Mouse (Mus musculus) MEL (cell line): ENCODE results near the gene Tmem232.

Experiments
- BHLHE40 ChIP-seq: IDR thresholded peaks from 2 replicates; pipeline ENCODE4 v1.6.1; 2012; ENCODE audit warnings: low read depth, mild to moderate bottlenecking, inconsistent platforms, low read length, improper control_type of control experiment, borderline replicate concordance
- CHD2 ChIP-seq: IDR thresholded peaks from 2 replicates; pipeline ENCODE4 v1.6.1; 2011; ENCODE audit warnings: low read length, improper control_type of control experiment
- CTCF ChIP-seq, 3 experiments: IDR thresholded peaks in 2 of 3; conservative IDR thresholded peaks in 1 of 3; 2 replicates each; pipeline ENCODE4 v1.5.1; 2011 to 2012; ENCODE audit warnings: low read length in 3 of 3, low read depth in 2 of 3, mild to moderate bottlenecking in 2 of 3, improper control_type of control experiment in 1 of 3, inconsistent platforms in 1 of 3, mixed read lengths in 1 of 3, moderate library complexity in 1 of 3; ENCODE audit not compliant: control insufficient read depth in 1 of 3, insufficient read depth in 1 of 3, poor library complexity in 1 of 3, severe bottlenecking in 1 of 3
- E2F4 ChIP-seq: IDR thresholded peaks from 2 replicates; pipeline ENCODE4 v1.6.1; 2011; ENCODE audit warnings: low read depth, low read length, improper control_type of control experiment, borderline replicate concordance
- EP300 ChIP-seq, 2 experiments: IDR thresholded peaks; 2 replicates each; pipeline ENCODE4 v1.6.1; 2011; ENCODE audit warnings: improper control_type of control experiment in 2 of 2, low read length in 2 of 2, low read depth in 1 of 2, mild to moderate bottlenecking in 1 of 2
- ETS1 ChIP-seq: IDR thresholded peaks from 2 replicates; pipeline ENCODE4 v1.6.1; 2012; ENCODE audit warnings: low read depth, mild to moderate bottlenecking, inconsistent platforms, low read length, improper control_type of control experiment, moderate library complexity
- KAT2A ChIP-seq: conservative IDR thresholded peaks from 2 replicates; pipeline ENCODE4 v1.6.1; 2012; ENCODE audit warnings: low read depth, low read length, improper control_type of control experiment, inconsistent platforms
- MAX ChIP-seq: IDR thresholded peaks from 2 replicates; pipeline ENCODE4 v1.6.1; 2011; ENCODE audit warnings: low read length, improper control_type of control experiment
- RAD21 ChIP-seq: IDR thresholded peaks from 2 replicates; pipeline ENCODE4 v1.6.1; 2011; ENCODE audit warnings: mild to moderate bottlenecking, low read depth, low read length, improper control_type of control experiment
- TAL1 ChIP-seq: IDR thresholded peaks from 2 replicates; pipeline ENCODE4 v1.6.1; 2012; ENCODE audit warnings: mild to moderate bottlenecking, inconsistent platforms, low read length, moderate library complexity, mixed read lengths
- TBP ChIP-seq: IDR thresholded peaks from 2 replicates; pipeline ENCODE4 v1.8.0; 2011; ENCODE audit warnings: low read depth, low read length, improper control_type of control experiment
- USF1 ChIP-seq: IDR thresholded peaks from 2 replicates; pipeline ENCODE4 v1.6.1; 2014; ENCODE audit warnings: low read depth, mild to moderate bottlenecking, inconsistent platforms, low read length, improper control_type of control experiment, moderate library complexity
- ZKSCAN1 ChIP-seq: IDR thresholded peaks from 2 replicates; pipeline ENCODE4 v1.6.1; 2012; ENCODE audit warnings: low read depth, mild to moderate bottlenecking, inconsistent platforms, low read length, improper control_type of control experiment, moderate library complexity
- ZMIZ1 ChIP-seq: IDR thresholded peaks from 2 replicates; pipeline ENCODE4 v1.6.1; 2012; ENCODE audit warnings: low read depth, mild to moderate bottlenecking, inconsistent platforms, low read length, improper control_type of control experiment, moderate library complexity

DNA sequence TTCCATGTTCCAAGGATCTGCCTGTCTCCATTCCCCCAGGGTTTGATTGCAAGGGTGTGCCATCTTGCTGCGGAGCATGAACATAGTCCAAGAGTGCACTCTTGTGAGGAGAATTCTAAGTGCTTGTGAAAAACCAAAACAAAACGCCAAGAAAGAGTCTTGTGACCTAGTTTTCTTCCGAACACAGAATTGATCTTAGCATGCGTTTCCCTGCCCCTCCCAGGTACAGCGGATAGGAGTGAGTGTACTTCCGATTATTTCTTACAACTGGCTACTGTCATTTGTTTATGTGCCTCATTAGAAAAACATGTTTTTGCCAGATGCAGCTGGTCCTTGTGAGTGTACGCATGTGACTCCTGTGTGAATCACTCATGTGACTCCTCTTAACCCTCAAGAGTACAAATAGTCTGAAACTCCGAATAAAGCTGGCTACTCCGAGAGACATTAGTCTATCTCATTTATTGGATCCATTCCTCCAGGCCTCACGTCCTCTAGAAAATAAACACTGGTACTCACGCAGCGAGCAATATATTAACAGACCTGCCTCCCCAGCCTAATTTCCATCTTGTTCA, 11.9 kb upstream of the Tmem232 start:
- TF ChIP-seq CHD2 (no peak), CTCF (IDR thresholded peaks at IDR 0.05 in 2 of 3, conservative IDR thresholded peaks at IDR 0.05 in 1 of 3; ENCODE audit: control insufficient read depth in 1 of 3, insufficient read depth in 1 of 3, low read depth in 2 of 3, low read length in 3 of 3, poor library complexity in 1 of 3, severe bottlenecking in 1 of 3) (no peak), TAL1 (no peak), ZMIZ1 (no peak), USF1 (no peak), KAT2A (no peak), E2F4 (no peak), MAX (no peak), RAD21 (no peak), ZKSCAN1 (no peak), TBP (no peak), ETS1 (no peak), EP300 (IDR thresholded peaks at IDR 0.05; ENCODE audit: low read depth in 1 of 2, low read length in 2 of 2) (no peak), BHLHE40 (no peak)
